Mouse (Mus musculus): ENCODE measurements at regions not wholly inside any gene's neighbourhood (a gene's known extent, or its start where the extent isn't known, plus 50 kb on each side); places are given as distances from the start of the nearest gene placed in this dataset.

- Histone ChIP-seq H3K4me3 (ENCODE audit: low read depth, low read length) (no peak overlapping the region), H3K27ac (ENCODE audit: low read length) (no peak overlapping the region), H3K36me3 (ENCODE audit: control insufficient read depth, insufficient read depth) (no peaks in the 10 kb centered on the region), H3K27me3 (ENCODE audit: control insufficient read depth, insufficient read depth, low read depth, low read length) (no peaks in the 10 kb centered on the region), H3K4me2 (ENCODE audit: low read depth, low read length) (no peak overlapping the region), H3K9me3 (replicated peaks; ENCODE audit: control insufficient read depth, low read length) (no peaks in the 10 kb centered on the region), H3K9ac (ENCODE audit: low read depth, low read length) (no peak overlapping the region), H3K4me1 (ENCODE audit: control insufficient read depth, low read depth, low read length) (no peaks in the 10 kb centered on the region)
- no peak for ATAC-seq (ENCODE audit: low read depth)
- 49% methylated on average over 2 of the region's 2 CpGs for WGBS (ENCODE audit: insufficient replicate concordance)
Observed at GRCm38 (mm10) chr3:21854340-21854739, 222.1 kb upstream of the Tbl1xr1 start.

- Histone ChIP-seq H3K9me3 (replicated peaks; ENCODE audit: control insufficient read depth, low read length) (no peaks in the 10 kb centered on the region), H3K4me1 (ENCODE audit: control insufficient read depth, low read depth, low read length) (no peaks in the 10 kb centered on the region), H3K9ac (ENCODE audit: low read depth, low read length) (no peak overlapping the region), H3K36me3 (ENCODE audit: control insufficient read depth, insufficient read depth) (no peaks in the 10 kb centered on the region), H3K4me3 (ENCODE audit: low read depth, low read length) (no peak overlapping the region), H3K27me3 (ENCODE audit: control insufficient read depth, insufficient read depth, low read depth, low read length) (no peaks in the 10 kb centered on the region), H3K4me2 (ENCODE audit: low read depth, low read length) (no peak overlapping the region), H3K27ac (ENCODE audit: low read length) (no peak overlapping the region)
- WGBS (ENCODE audit: insufficient replicate concordance) = 77% methylated on average over 1 of the region's 1 CpGs
- no peak for ATAC-seq (ENCODE audit: low read depth)
Observed at GRCm38 (mm10) chr3:21859436-21859835, 217.0 kb upstream of the Tbl1xr1 start.

- Histone ChIP-seq H3K4me2 (ENCODE audit: low read depth, low read length) (no peak overlapping the region), H3K4me3 (ENCODE audit: low read depth, low read length) (no peak overlapping the region), H3K36me3 (ENCODE audit: control insufficient read depth, insufficient read depth) (no peaks in the 10 kb centered on the region), H3K27me3 (ENCODE audit: control insufficient read depth, insufficient read depth, low read depth, low read length) (no peaks in the 10 kb centered on the region), H3K9me3 (replicated peaks; ENCODE audit: control insufficient read depth, low read length) (no peaks in the 10 kb centered on the region), H3K4me1 (ENCODE audit: control insufficient read depth, low read depth, low read length) (no peaks in the 10 kb centered on the region), H3K27ac (ENCODE audit: low read length) (no peak overlapping the region), H3K9ac (ENCODE audit: low read depth, low read length) (no peak overlapping the region)
- ATAC-seq (ENCODE audit: low read depth) = no peak
- 49% methylated on average over 4 of the region's 4 CpGs for WGBS (ENCODE audit: insufficient replicate concordance)
Observed at GRCm38 (mm10) chr3:21860915-21861635, 215.4 kb upstream of the Tbl1xr1 start.

GRCm38 (mm10) chr3:21861636-21861970, 214.8 kb upstream of the Tbl1xr1 start:
- no peaks in the 10 kb centered on the region for H3K4me1 ChIP-seq (ENCODE audit: control insufficient read depth, low read depth, low read length)
- WGBS (ENCODE audit: insufficient replicate concordance) = 71% methylated on average over 4 of the region's 4 CpGs
- H3K9me3 ChIP-seq (replicated peaks; ENCODE audit: control insufficient read depth, low read length) = no peaks in the 10 kb centered on the region
- no peaks in the 10 kb centered on the region for H3K27me3 ChIP-seq (ENCODE audit: control insufficient read depth, insufficient read depth, low read depth, low read length)
- H3K4me2 ChIP-seq (ENCODE audit: low read depth, low read length) = no peak overlapping the region
- H3K4me3 ChIP-seq (ENCODE audit: low read depth, low read length) = no peak overlapping the region
- ATAC-seq (ENCODE audit: low read depth) = no peak
- H3K9ac ChIP-seq (ENCODE audit: low read depth, low read length) = no peak overlapping the region
- H3K27ac ChIP-seq (ENCODE audit: low read length) = no peak overlapping the region
- H3K36me3 ChIP-seq (ENCODE audit: control insufficient read depth, insufficient read depth) = no peaks in the 10 kb centered on the region

- H3K4me2 ChIP-seq (ENCODE audit: low read depth, low read length) = no peak overlapping the region
- no peak overlapping the region for H3K27ac ChIP-seq (ENCODE audit: low read length)
- no peaks in the 10 kb centered on the region for H3K36me3 ChIP-seq (ENCODE audit: control insufficient read depth, insufficient read depth)
- H3K9ac ChIP-seq (ENCODE audit: low read depth, low read length) = no peak overlapping the region
- ATAC-seq (ENCODE audit: low read depth) = no peak
- H3K27me3 ChIP-seq (ENCODE audit: control insufficient read depth, insufficient read depth, low read depth, low read length) = no peaks in the 10 kb centered on the region
- WGBS (ENCODE audit: insufficient replicate concordance) = 57% methylated on average over 5 of the region's 5 CpGs
- H3K4me3 ChIP-seq (ENCODE audit: low read depth, low read length) = no peak overlapping the region
- no peaks in the 10 kb centered on the region for H3K4me1 ChIP-seq (ENCODE audit: control insufficient read depth, low read depth, low read length)
- no peaks in the 10 kb centered on the region for H3K9me3 ChIP-seq (replicated peaks; ENCODE audit: control insufficient read depth, low read length)
Observed at GRCm38 (mm10) chr3:21864391-21864790, 212.1 kb upstream of the Tbl1xr1 start.

GRCm38 (mm10) chr3:21865856-21866255, 210.6 kb upstream of the Tbl1xr1 start:
- Histone ChIP-seq H3K4me1 (ENCODE audit: control insufficient read depth, low read depth, low read length) (no peaks in the 10 kb centered on the region), H3K27me3 (ENCODE audit: control insufficient read depth, insufficient read depth, low read depth, low read length) (no peaks in the 10 kb centered on the region), H3K4me3 (ENCODE audit: low read depth, low read length) (no peak overlapping the region), H3K27ac (ENCODE audit: low read length) (no peak overlapping the region), H3K36me3 (ENCODE audit: control insufficient read depth, insufficient read depth) (no peaks in the 10 kb centered on the region), H3K9ac (ENCODE audit: low read depth, low read length) (no peak overlapping the region), H3K4me2 (ENCODE audit: low read depth, low read length) (no peak overlapping the region), H3K9me3 (replicated peaks; ENCODE audit: control insufficient read depth, low read length) (no peaks in the 10 kb centered on the region)
- WGBS (ENCODE audit: insufficient replicate concordance) = 63% methylated on average over 1 of the region's 1 CpGs
- no peak for ATAC-seq (ENCODE audit: low read depth)

- Histone ChIP-seq H3K4me2 (ENCODE audit: low read depth, low read length) (no peak overlapping the region), H3K4me3 (ENCODE audit: low read depth, low read length) (no peak overlapping the region), H3K9me3 (replicated peaks; ENCODE audit: control insufficient read depth, low read length) (no peaks in the 10 kb centered on the region), H3K27me3 (ENCODE audit: control insufficient read depth, insufficient read depth, low read depth, low read length) (no peaks in the 10 kb centered on the region), H3K4me1 (ENCODE audit: control insufficient read depth, low read depth, low read length) (no peaks in the 10 kb centered on the region), H3K36me3 (ENCODE audit: control insufficient read depth, insufficient read depth) (no peaks in the 10 kb centered on the region), H3K9ac (ENCODE audit: low read depth, low read length) (no peak overlapping the region), H3K27ac (ENCODE audit: low read length) (no peak overlapping the region)
- WGBS (ENCODE audit: insufficient replicate concordance) = 46% methylated on average over 2 of the region's 2 CpGs
- no peak for ATAC-seq (ENCODE audit: low read depth)
Observed at GRCm38 (mm10) chr3:21878396-21878795, 198.1 kb upstream of the Tbl1xr1 start.

GRCm38 (mm10) chr3:21884216-21884615, 192.2 kb upstream of the Tbl1xr1 start:
- H3K27me3 ChIP-seq (ENCODE audit: control insufficient read depth, insufficient read depth, low read depth, low read length) = no peaks in the 10 kb centered on the region
- WGBS (ENCODE audit: insufficient replicate concordance) = 53% methylated on average over 3 of the region's 3 CpGs
- no peak overlapping the region for H3K9ac ChIP-seq (ENCODE audit: low read depth, low read length)
- no peak overlapping the region for H3K4me3 ChIP-seq (ENCODE audit: low read depth, low read length)
- H3K4me2 ChIP-seq (ENCODE audit: low read depth, low read length) = no peak overlapping the region
- H3K9me3 ChIP-seq (replicated peaks; ENCODE audit: control insufficient read depth, low read length) = no peaks in the 10 kb centered on the region
- H3K36me3 ChIP-seq (ENCODE audit: control insufficient read depth, insufficient read depth) = no peaks in the 10 kb centered on the region
- no peak overlapping the region for H3K27ac ChIP-seq (ENCODE audit: low read length)
- no peaks in the 10 kb centered on the region for H3K4me1 ChIP-seq (ENCODE audit: control insufficient read depth, low read depth, low read length)
- no peak for ATAC-seq (ENCODE audit: low read depth)

- 60% methylated on average over 3 of the region's 3 CpGs for WGBS (ENCODE audit: insufficient replicate concordance)
- no peak overlapping the region for H3K27ac ChIP-seq (ENCODE audit: low read length)
- ATAC-seq (ENCODE audit: low read depth) = no peak
- no peaks in the 10 kb centered on the region for H3K36me3 ChIP-seq (ENCODE audit: control insufficient read depth, insufficient read depth)
- H3K4me2 ChIP-seq (ENCODE audit: low read depth, low read length) = no peak overlapping the region
- no peaks in the 10 kb centered on the region for H3K9me3 ChIP-seq (replicated peaks; ENCODE audit: control insufficient read depth, low read length)
- H3K4me3 ChIP-seq (ENCODE audit: low read depth, low read length) = no peak overlapping the region
- H3K27me3 ChIP-seq (ENCODE audit: control insufficient read depth, insufficient read depth, low read depth, low read length) = no peaks in the 10 kb centered on the region
- no peak overlapping the region for H3K9ac ChIP-seq (ENCODE audit: low read depth, low read length)
- H3K4me1 ChIP-seq (ENCODE audit: control insufficient read depth, low read depth, low read length) = no peaks in the 10 kb centered on the region
Observed at GRCm38 (mm10) chr3:21888710-21889109, 187.7 kb upstream of the Tbl1xr1 start.

Measured in liver, embryonic 16.5 days (tissue).